Mouse (Mus musculus) embryonic facial prominence, embryonic 10.5 days (tissue): ENCODE measurements at regions not wholly inside any gene's neighbourhood (a gene's known extent, or its start where the extent isn't known, plus 50 kb on each side); places are given as distances from the start of the nearest gene placed in this dataset.

Experiments
- DNase-seq: peaks from one replicate; pipeline ENCODE4 v3.0.0-alpha.2; 2017; ENCODE audit warnings: low spot score
- H3K27ac ChIP-seq: fragments of 300-500 bp; sonication (generic); replicated peaks from 2 replicates; pipeline ENCODE4 v1.5.1; 2016; ENCODE audit warnings: mild to moderate bottlenecking
- H3K27me3 ChIP-seq: fragments of 300-500 bp; sonication (generic); replicated peaks from 2 replicates; pipeline ENCODE4 v1.6.1; 2016; ENCODE audit warnings: low read depth, mild to moderate bottlenecking; ENCODE audit not compliant: poor library complexity, severe bottlenecking
- H3K36me3 ChIP-seq: fragments of 300-500 bp; sonication (generic); replicated peaks from 2 replicates; pipeline ENCODE4 v1.6.1; 2016; ENCODE audit warnings: mild to moderate bottlenecking, moderate library complexity
- H3K4me1 ChIP-seq: fragments of 300-500 bp; sonication (generic); 2 replicates; pipeline ENCODE4 v1.6.1; 2016
- H3K4me3 ChIP-seq: fragments of 300-500 bp; sonication (generic); 2 replicates; pipeline ENCODE4 v1.5.1; 2016; ENCODE audit warnings: mild to moderate bottlenecking, moderate library complexity
- H3K9me3 ChIP-seq: fragments of 300-500 bp; sonication (generic); 2 replicates; pipeline ENCODE4 v1.6.1; 2016; ENCODE audit warnings: mild to moderate bottlenecking
- WGBS: fragments of 180-500 bp; shearing (Covaris S2); methylation state at CpG from one replicate; pipeline ENCODE4 v1.1.7; 2016; 5-methylcytosine and 5-hydroxymethylcytosine counted together

GRCm38 (mm10) chr15:31869673-31870417, 268.2 kb downstream of the Fam173b start:
- DNase-seq: peak; percentile 21
- WGBS: 61% methylated on average over 14 of the region's 14 CpGs
- Histone ChIP-seq H3K4me1 (peaks cover 13% of the 10 kb centered on the region), H3K27ac (no peak overlapping the region), H3K4me3 (no peak overlapping the region), H3K36me3 (no peaks in the 10 kb centered on the region), H3K9me3 (no peaks in the 10 kb centered on the region), H3K27me3 (no peaks in the 10 kb centered on the region)

GRCm38 (mm10) chr15:31875436-31875835, 273.8 kb downstream of the Fam173b start:
- no peaks in the 10 kb centered on the region for H3K27me3 ChIP-seq
- DNase-seq: no peak
- H3K36me3 ChIP-seq: no peaks in the 10 kb centered on the region

GRCm38 (mm10) chr15:31880479-31880878, 278.8 kb downstream of the Fam173b start:
- Histone ChIP-seq H3K9me3 (no peaks in the 10 kb centered on the region), H3K27me3 (no peaks in the 10 kb centered on the region), H3K4me3 (no peak overlapping the region), H3K4me1 (no peaks in the 10 kb centered on the region), H3K36me3 (no peaks in the 10 kb centered on the region), H3K27ac (no peak overlapping the region)
- WGBS: 90% methylated on average over 9 of the region's 9 CpGs
- DNase-seq: no peak

More at GRCm38 (mm10) chr15:31875436-31875835, 273.8 kb downstream of the Fam173b start:
- Histone ChIP-seq H3K9me3 (no peaks in the 10 kb centered on the region), H3K27ac (no peak overlapping the region), H3K4me1 (peaks cover 2% of the 10 kb centered on the region), H3K4me3 (no peak overlapping the region)
- 84% methylated on average over 2 of the region's 2 CpGs for WGBS

- H3K36me3 ChIP-seq: no peaks in the 10 kb centered on the region
- WGBS: 76% methylated on average over 5 of the region's 5 CpGs
- DNase-seq: no peak
- no peaks in the 10 kb centered on the region for H3K4me1 ChIP-seq
- no peak overlapping the region for H3K4me3 ChIP-seq
- no peaks in the 10 kb centered on the region for H3K27me3 ChIP-seq
- no peaks in the 10 kb centered on the region for H3K9me3 ChIP-seq
- no peak overlapping the region for H3K27ac ChIP-seq
Observed at GRCm38 (mm10) chr15:31882331-31882730, 280.7 kb downstream of the Fam173b start.

GRCm38 (mm10) chr15:31883516-31883915, 281.9 kb downstream of the Fam173b start:
- Histone ChIP-seq H3K4me1 (no peaks in the 10 kb centered on the region), H3K36me3 (no peaks in the 10 kb centered on the region), H3K4me3 (no peak overlapping the region), H3K9me3 (no peaks in the 10 kb centered on the region), H3K27me3 (no peaks in the 10 kb centered on the region), H3K27ac (no peak overlapping the region)
- DNase-seq: no peak
- WGBS: 84% methylated on average over 9 of the region's 9 CpGs

- Histone ChIP-seq H3K27ac (no peak overlapping the region), H3K4me1 (peaks cover 13% of the 10 kb centered on the region), H3K36me3 (no peaks in the 10 kb centered on the region), H3K27me3 (no peaks in the 10 kb centered on the region), H3K9me3 (no peaks in the 10 kb centered on the region), H3K4me3 (no peak overlapping the region)
- DNase-seq: no peak
- WGBS: 78% methylated on average over 13 of the region's 13 CpGs
Observed at GRCm38 (mm10) chr15:31898904-31899650, 278.0 kb upstream of the Tas2r119 start.

- no peak for DNase-seq
- H3K4me3 ChIP-seq: no peak overlapping the region
- H3K27me3 ChIP-seq: no peaks in the 10 kb centered on the region
- WGBS: 62% methylated on average over 4 of the region's 4 CpGs
- no peak overlapping the region for H3K27ac ChIP-seq
- H3K36me3 ChIP-seq: no peaks in the 10 kb centered on the region
- no peaks in the 10 kb centered on the region for H3K9me3 ChIP-seq
- peaks cover 13% of the 10 kb centered on the region for H3K4me1 ChIP-seq
Observed at GRCm38 (mm10) chr15:31900325-31900724, 276.8 kb upstream of the Tas2r119 start.

- H3K4me3 ChIP-seq: no peak overlapping the region
- no peaks in the 10 kb centered on the region for H3K4me1 ChIP-seq
- no peak for DNase-seq
- 89% methylated on average over 9 of the region's 9 CpGs for WGBS
- no peaks in the 10 kb centered on the region for H3K36me3 ChIP-seq
- no peaks in the 10 kb centered on the region for H3K9me3 ChIP-seq
- no peaks in the 10 kb centered on the region for H3K27me3 ChIP-seq
- no peak overlapping the region for H3K27ac ChIP-seq
Observed at GRCm38 (mm10) chr15:31908432-31908831, 268.7 kb upstream of the Tas2r119 start.

- Histone ChIP-seq H3K4me3 (no peak overlapping the region), H3K9me3 (no peaks in the 10 kb centered on the region), H3K27me3 (no peaks in the 10 kb centered on the region), H3K4me1 (no peaks in the 10 kb centered on the region), H3K27ac (no peak overlapping the region), H3K36me3 (no peaks in the 10 kb centered on the region)
- 93% methylated on average over 3 of the region's 3 CpGs for WGBS
- no peak for DNase-seq
Observed at GRCm38 (mm10) chr15:31911978-31912377, 265.1 kb upstream of the Tas2r119 start.

- no peaks in the 10 kb centered on the region for H3K36me3 ChIP-seq
- no peak overlapping the region for H3K4me3 ChIP-seq
- no peaks in the 10 kb centered on the region for H3K4me1 ChIP-seq
- no peak overlapping the region for H3K27ac ChIP-seq
- H3K9me3 ChIP-seq: no peaks in the 10 kb centered on the region
- WGBS: 85% methylated on average over 3 of the region's 3 CpGs
- DNase-seq: no peak
- H3K27me3 ChIP-seq: no peaks in the 10 kb centered on the region
Observed at GRCm38 (mm10) chr15:31921485-31921884, 255.6 kb upstream of the Tas2r119 start.

- Histone ChIP-seq H3K4me3 (no peak overlapping the region), H3K4me1 (no peaks in the 10 kb centered on the region), H3K27me3 (no peaks in the 10 kb centered on the region), H3K36me3 (no peaks in the 10 kb centered on the region), H3K27ac (no peak overlapping the region), H3K9me3 (no peaks in the 10 kb centered on the region)
- 82% methylated on average over 4 of the region's 4 CpGs for WGBS
- no peak for DNase-seq
Observed at GRCm38 (mm10) chr15:31960301-31960700, 216.8 kb upstream of the Tas2r119 start.

- Histone ChIP-seq H3K27ac (no peak overlapping the region), H3K36me3 (no peaks in the 10 kb centered on the region), H3K27me3 (no peaks in the 10 kb centered on the region), H3K4me3 (no peak overlapping the region), H3K9me3 (no peaks in the 10 kb centered on the region), H3K4me1 (no peaks in the 10 kb centered on the region)
- 67% methylated on average over 2 of the region's 2 CpGs for WGBS
- DNase-seq: no peak
Observed at GRCm38 (mm10) chr15:31961963-31962362, 215.1 kb upstream of the Tas2r119 start.

- Histone ChIP-seq H3K4me1 (no peaks in the 10 kb centered on the region), H3K4me3 (no peak overlapping the region), H3K9me3 (no peaks in the 10 kb centered on the region), H3K27me3 (no peaks in the 10 kb centered on the region), H3K27ac (no peak overlapping the region), H3K36me3 (no peaks in the 10 kb centered on the region)
- WGBS: 95% methylated on average over 6 of the region's 6 CpGs
- no peak for DNase-seq
Observed at GRCm38 (mm10) chr15:31964911-31965310, 212.2 kb upstream of the Tas2r119 start.
